Mouse (Mus musculus) cerebellum, adult 2 months (tissue): Measurements from ENCODE around the gene Nudt21. TPM values are rescaled to one million over a fixed set of nuclear protein-coding genes. Genes with fewer than 3 reads are reported as not detected.

Experiments
- DNase-seq, 2 experiments: peaks; one replicate each; pipeline ENCODE4 v3.0.0; 2021
- H3K27ac ChIP-seq: fragments of 200-500 bp; 2 replicates; pipeline ENCODE4 v1.5.1; 2012; ENCODE audit warnings: low read length, control low read depth, inconsistent platforms; ENCODE audit not compliant: insufficient read depth
- H3K27me3 ChIP-seq: fragments of 200-500 bp; 2 replicates; pipeline ENCODE4 v1.6.1; 2012; ENCODE audit warnings: inconsistent platforms, mild to moderate bottlenecking, low read length, moderate library complexity; ENCODE audit not compliant: control insufficient read depth, insufficient read depth
- H3K4me1 ChIP-seq: fragments of 200-500 bp; 2 replicates; pipeline ENCODE4 v1.6.1; 2011; ENCODE audit warnings: low read length; ENCODE audit not compliant: control insufficient read depth, insufficient read depth
- H3K4me3 ChIP-seq: fragments of 200-500 bp; replicated peaks from 2 replicates; pipeline ENCODE3; 2011; ENCODE audit warnings: mild to moderate bottlenecking, low read depth, low read length, control low read depth; ENCODE audit not compliant: insufficient read depth
- CTCF ChIP-seq: fragments of 200-500 bp; IDR thresholded peaks from 2 replicates; pipeline ENCODE4 v1.5.1; 2011; ENCODE audit warnings: low read depth, mild to moderate bottlenecking, control low read depth, low read length, moderate library complexity, borderline replicate concordance; ENCODE audit not compliant: insufficient read depth
- POLR2A ChIP-seq: fragments of 200-500 bp; IDR thresholded peaks from 2 replicates; pipeline ENCODE4 v1.6.1; 2011; ENCODE audit warnings: low read length, control low read depth, borderline replicate concordance; ENCODE audit not compliant: insufficient read depth
- WGBS: fragments of 180-500 bp; shearing (Covaris S2); methylation state at CpG from one replicate; pipeline ENCODE4 v1.1.7; 2018; 5-methylcytosine and 5-hydroxymethylcytosine counted together
- polyA plus RNA-seq: library from polyadenylated mRNA; depleted of rRNA; stranded (reverse); fragments of >200 nt; gene quantifications from 2 replicates; pipeline ENCODE4 v1.2.3, GENCODE M21; 2012; rRNA removed

Nudt21 gene
- polyA plus RNA-seq, 1 experiment = 31.3 TPM

DNA sequence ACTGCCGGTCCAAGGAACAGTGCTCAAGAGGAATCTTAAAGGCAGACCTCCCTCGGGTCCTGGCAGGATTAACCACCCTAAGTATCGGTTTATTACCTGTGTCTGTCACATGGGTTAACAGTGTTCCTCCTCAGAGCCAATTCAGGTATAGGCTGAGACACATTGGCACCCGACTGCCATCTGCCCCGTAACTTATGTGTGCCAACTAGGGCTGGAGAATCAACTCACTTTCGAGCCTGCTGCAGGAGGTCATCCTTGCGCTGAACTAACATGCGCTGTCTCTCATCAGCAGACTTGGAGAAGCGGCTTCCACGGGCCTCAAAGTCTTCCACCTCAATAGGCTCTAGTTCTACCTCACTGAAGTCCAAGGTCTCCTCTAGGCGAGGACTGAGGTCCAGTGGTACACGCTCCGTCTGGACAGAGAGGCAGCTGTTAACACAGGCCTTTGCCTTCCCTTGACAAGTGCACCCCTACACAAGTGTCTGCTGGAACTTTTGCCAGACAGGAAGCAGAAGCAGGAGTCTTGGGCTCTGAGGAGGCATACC, 62.9 kb downstream of the Nudt21 start:
- Histone ChIP-seq H3K4me3 (no peak overlapping the region), H3K27ac (no peak overlapping the region), H3K4me1 (peaks cover 20% of the 10 kb centered on the region), H3K27me3 (no peaks in the 10 kb centered on the region)
- TF ChIP-seq CTCF = no peak
- no peak for TF ChIP-seq POLR2A
- peak; percentile 47 to 48 for DNase-seq
- 34% methylated on average over 13 of the region's 13 CpGs for WGBS

DNA sequence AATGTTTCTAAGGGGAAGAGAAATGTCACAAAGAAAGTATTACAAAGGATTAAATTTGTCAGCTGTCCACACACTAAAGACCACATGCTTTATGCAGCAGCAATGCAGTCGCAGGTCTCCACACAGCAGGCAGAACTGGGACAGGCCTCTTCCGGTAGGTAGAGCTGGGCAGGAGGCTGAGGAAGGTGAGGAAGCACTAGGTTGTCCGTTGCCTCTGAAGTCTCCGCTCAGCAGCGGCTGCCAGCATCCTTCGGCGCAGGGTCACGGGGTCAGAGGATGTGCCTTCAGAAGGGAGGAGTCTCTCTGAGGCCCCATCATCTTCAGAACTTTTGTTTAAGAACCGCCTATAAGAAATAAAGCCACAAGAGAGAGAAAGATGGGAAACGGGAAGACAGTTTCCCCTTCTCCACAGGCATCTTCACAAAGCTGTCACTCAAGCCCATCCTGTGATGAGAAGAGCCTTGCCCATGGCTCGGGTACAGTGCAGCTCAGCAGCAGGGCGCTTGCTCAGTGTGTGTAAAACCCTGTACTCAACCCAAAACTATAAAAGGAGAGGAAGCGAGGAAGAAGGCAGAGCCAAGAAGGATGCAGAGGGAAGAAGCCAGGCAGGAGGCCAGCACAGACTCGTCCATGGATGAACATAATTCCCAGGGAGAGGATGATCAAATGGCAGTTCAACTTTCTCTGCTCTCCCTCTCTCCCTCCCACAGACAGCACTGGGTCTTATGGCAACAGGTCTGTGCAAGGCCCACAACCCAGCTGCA, 63.7 kb downstream of the Nudt21 start:
- no peaks in the 10 kb centered on the region for H3K27me3 ChIP-seq
- no peak overlapping the region for H3K27ac ChIP-seq
- no peak overlapping the region for H3K4me3 ChIP-seq
- 33% methylated on average over 14 of the region's 14 CpGs for WGBS
- DNase-seq = peak; percentile 36 to 48
- H3K4me1 ChIP-seq = peaks cover 20% of the 10 kb centered on the region
- no peak for TF ChIP-seq POLR2A
- no peak for TF ChIP-seq CTCF

DNA sequence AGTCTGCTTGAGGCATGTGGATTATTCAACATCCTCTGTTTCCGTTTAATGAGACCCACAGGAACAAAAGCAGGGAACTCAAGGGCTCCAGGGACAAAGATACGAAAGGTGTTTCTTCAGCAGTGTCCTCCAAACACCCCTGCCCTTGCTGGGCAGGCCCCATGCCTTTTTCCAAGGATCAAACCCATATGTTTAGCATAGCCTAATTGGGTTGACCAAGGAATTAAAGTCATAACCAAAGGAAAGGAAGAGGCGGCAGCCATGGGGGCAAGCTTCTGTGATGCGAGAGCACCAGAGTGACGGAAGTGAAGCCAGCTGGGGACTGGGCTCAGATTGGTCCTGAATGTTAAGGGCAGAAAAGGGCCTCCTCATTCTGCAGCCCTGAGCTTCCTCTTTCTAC, 64.6 kb downstream of the Nudt21 start:
- 91% methylated on average over 5 of the region's 5 CpGs for WGBS
- H3K4me3 ChIP-seq = no peak overlapping the region
- TF ChIP-seq POLR2A (no peak), CTCF (no peak)

DNA sequence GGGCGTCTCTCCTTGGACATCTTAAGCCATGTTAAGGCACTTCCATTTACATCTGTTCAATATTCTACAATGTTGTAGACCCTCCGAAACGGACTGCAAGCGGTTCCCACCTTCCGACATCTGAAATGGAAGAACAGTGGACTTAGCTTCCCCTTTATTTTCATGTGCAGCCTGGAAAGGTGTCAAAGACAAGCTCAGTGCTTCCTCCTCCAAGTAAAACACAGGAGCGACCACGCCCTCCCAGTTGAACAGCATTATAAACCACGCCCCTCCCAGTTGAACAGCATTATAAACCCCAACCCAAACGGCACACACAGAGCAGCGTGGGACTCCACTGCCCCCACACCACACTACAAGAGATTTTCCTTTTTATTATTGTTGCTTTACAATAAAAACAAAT, 65.4 kb downstream of the Nudt21 start:
- Histone ChIP-seq H3K4me3 (no peak overlapping the region), H3K27ac (no peak overlapping the region), H3K27me3 (no peaks in the 10 kb centered on the region), H3K4me1 (peaks cover 20% of the 10 kb centered on the region)
- WGBS = 92% methylated on average over 10 of the region's 10 CpGs
- no peak for TF ChIP-seq POLR2A
- TF ChIP-seq CTCF = no peak
- DNase-seq = no peak

More for the DNA sequence above, 64.6 kb downstream of the Nudt21 start:
- Histone ChIP-seq H3K4me1 (peaks cover 20% of the 10 kb centered on the region), H3K27me3 (no peaks in the 10 kb centered on the region), H3K27ac (no peak overlapping the region)
- DNase-seq = no peak

DNA sequence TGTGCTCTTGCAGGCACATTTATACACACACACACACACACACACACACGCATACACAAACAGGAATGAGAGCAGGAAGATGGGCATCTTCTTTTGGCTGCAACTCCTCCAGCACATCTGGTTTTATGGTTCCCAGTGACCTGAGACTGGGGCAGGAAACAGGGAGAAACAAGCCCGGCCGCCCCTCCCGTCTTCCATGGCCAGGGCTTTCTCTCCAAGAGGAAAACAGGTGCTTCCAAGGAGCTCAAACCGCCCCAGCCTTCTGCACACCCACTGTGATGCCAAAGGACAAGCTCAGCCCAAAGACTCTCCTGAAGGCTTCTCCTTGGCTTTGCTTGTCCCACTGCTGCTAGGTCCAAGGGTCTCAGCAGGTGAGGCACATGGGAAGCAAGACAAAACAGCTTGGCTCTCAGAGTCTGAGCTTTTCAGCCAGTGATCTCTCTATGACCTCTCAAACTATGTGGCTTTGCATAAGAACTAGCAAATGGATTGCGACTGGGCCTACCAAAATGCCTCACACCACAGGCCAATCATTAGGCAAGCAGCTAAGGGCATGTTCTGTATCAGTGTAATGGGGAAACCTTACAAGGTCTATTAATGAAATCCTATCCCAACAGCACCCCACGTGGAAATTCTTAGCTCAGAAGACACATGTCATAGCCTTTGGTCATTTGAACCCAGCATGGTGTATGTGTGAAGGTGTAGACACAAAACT, 67.0 kb downstream of the Nudt21 start:
- DNase-seq = peak in 1 of 2 experiments; percentile 13
- WGBS = 56% methylated on average over 7 of the region's 7 CpGs

DNA sequence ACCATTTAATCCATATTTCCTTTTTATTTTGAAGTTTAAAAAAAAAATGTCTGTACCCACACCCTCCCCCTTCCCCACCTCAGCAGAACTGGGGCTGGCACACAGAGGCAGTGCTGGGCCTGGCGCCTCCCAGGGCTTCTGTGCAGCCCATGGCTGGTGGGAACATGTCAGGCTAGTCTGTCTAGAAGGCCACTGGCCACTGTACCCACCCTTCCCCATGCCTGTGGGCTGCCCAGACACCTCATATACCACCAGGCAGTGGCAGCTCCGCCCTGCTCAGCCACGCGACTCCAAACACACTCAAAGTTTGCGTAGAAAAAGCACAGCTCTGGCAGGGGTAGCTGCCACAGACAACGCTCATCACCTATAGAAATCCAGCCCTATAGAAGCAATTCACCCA, 68.5 kb downstream of the Nudt21 start:
- WGBS = 80% methylated on average over 6 of the region's 6 CpGs
- TF ChIP-seq CTCF (no peak), POLR2A (no peak)
- Histone ChIP-seq H3K4me1 (peaks cover 19% of the 10 kb centered on the region), H3K4me3 (no peak overlapping the region), H3K27ac (no peak overlapping the region), H3K27me3 (no peaks in the 10 kb centered on the region)
- DNase-seq = no peak

More for the DNA sequence above, 67.0 kb downstream of the Nudt21 start:
- Histone ChIP-seq H3K4me1 (peaks cover 27% of the 10 kb centered on the region), H3K27me3 (no peaks in the 10 kb centered on the region), H3K27ac (no peak overlapping the region), H3K4me3 (no peak overlapping the region)
- TF ChIP-seq POLR2A (no peak), CTCF (no peak)

Other genes starting within 250 kb of the Nudt21 start
- 345 and 365 TPM in 2 replicates for gene Gnao1, start 227.1 kb downstream of the Nudt21 start, polyA plus RNA-seq
- 139 and 144 TPM in 2 replicates for gene Amfr, start 24.2 kb downstream of the Nudt21 start, polyA plus RNA-seq
- 44.2 and 46.0 TPM in 2 replicates for gene Ogfod1, start 167 bp upstream of the Nudt21 start, polyA plus RNA-seq
- gene Bbs2, start 61.9 kb upstream of the Nudt21 start, polyA plus RNA-seq = 54.9 and 60.2 TPM in 2 replicates
- gene Mt4, start 100.2 kb upstream of the Nudt21 start, polyA plus RNA-seq = not detected in 2 replicates
- 1,323 and 1,416 TPM in 2 replicates for gene Mt3, start 115.6 kb upstream of the Nudt21 start, polyA plus RNA-seq
- 579 and 685 TPM in 2 replicates for gene Mt2, start 135.6 kb upstream of the Nudt21 start, polyA plus RNA-seq
- 1,145 and 1,309 TPM in 2 replicates for gene Mt1, start 142.1 kb upstream of the Nudt21 start, polyA plus RNA-seq
- gene Nup93, start 177.5 kb upstream of the Nudt21 start, polyA plus RNA-seq = 29.1 and 30.5 TPM in 2 replicates